In genomic region chr9:103545271-103545670, GRCm38 (mm10) we compare ENCODE assay signal across 12 mouse cellular contexts.
"Had no signal": no experiment of that assay in that cellular context is flagged by ENCODE, and none has a peak within 500 bp of the region (broad histone marks: within the 10 kb centered on the region; RNA-seq: fewer than 3 reads in every experiment).

No protein-coding gene starts in this region.

- H3K4me2 ChIP-seq: limb, embryonic 15.5 days; liver, embryonic 12.5 days; lung, embryonic 15.5 days; midbrain, embryonic 12.5 days; stomach, embryonic 15.5 days had no signal

- H3K9me3 ChIP-seq: limb, embryonic 15.5 days; liver, embryonic 12.5 days; lung, embryonic 15.5 days; midbrain, embryonic 12.5 days; stomach, embryonic 15.5 days had no signal

- H3K9ac ChIP-seq: limb, embryonic 15.5 days; liver, embryonic 12.5 days; lung, embryonic 15.5 days; midbrain, embryonic 12.5 days; stomach, embryonic 15.5 days had no signal

- H3K36me3 ChIP-seq: limb, embryonic 15.5 days; liver, embryonic 12.5 days; lung, embryonic 15.5 days; midbrain, embryonic 12.5 days; stomach, embryonic 15.5 days had no signal

- ATAC-seq: liver, embryonic 12.5 days; midbrain, embryonic 16.5 days had no signal

- H3K4me3 ChIP-seq: limb, embryonic 15.5 days; liver, embryonic 12.5 days; lung, embryonic 15.5 days; midbrain, embryonic 12.5 days; stomach, embryonic 15.5 days had no signal

- H3K4me1 ChIP-seq: liver, embryonic 12.5 days; lung, embryonic 15.5 days; stomach, embryonic 15.5 days had no signal

- H3K27me3 ChIP-seq: limb, embryonic 15.5 days; liver, embryonic 12.5 days; lung, embryonic 15.5 days; stomach, embryonic 15.5 days had no signal

- H3K27ac ChIP-seq: limb, embryonic 15.5 days; liver, embryonic 12.5 days; lung, embryonic 15.5 days; midbrain, embryonic 12.5 days; stomach, embryonic 15.5 days had no signal

- DNase-seq: kidney, adult 18-20 months; kidney, postnatal 25 days; right cerebral cortex, postnatal 4 days; spleen, adult 18-20 months; thymus, adult 2 months; thymus, postnatal 25 days had no signal
